Mouse (Mus musculus) Muller cell, postnatal 12 days (primary cell): ENCODE data around the gene Btbd35f23.
"Not testable (repeated sequence)": the region's sequence is repeated elsewhere in the genome, so short reads cannot be mapped to it uniquely, and the experiment has no call there.

Experiments used
- DNase-seq: peaks from one replicate; pipeline ENCODE4 v3.0.0-alpha.2; 2015; ENCODE audit errors: inconsistent ontology term

Btbd35f23 gene

DNA sequence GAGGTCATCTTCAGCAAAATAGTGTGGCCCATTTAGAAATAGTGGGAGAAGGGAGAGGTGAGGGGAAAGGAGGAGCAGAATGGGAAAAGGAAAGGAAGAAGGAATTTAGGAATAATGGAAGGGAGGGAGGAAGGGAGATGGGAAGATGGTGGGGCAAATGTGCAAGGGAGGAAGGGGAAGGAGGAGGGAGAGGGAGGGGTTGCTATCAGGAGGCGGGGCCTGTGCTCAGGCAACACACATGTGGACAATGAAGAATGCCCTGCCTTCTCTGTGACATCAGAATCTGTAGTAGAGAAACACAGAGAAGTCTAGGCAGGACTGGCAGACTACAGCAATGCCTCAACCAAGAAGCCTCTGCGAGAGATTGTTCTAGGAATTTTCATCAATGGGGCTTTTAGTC is at the start of gene Btbd35f23:
TSS of gene Btbd35f23 (plus strand) at position 301 of the 400 bp plus-strand sequence.
- DNase-seq, result not testable (repeated sequence)
